Mouse (Mus musculus) bone marrow, adult 2 months (tissue): ENCODE data around the gene 2610318N02Rik. TPM values are rescaled to one million over a fixed set of nuclear protein-coding genes. Genes with fewer than 3 reads are reported as not detected.
"Not testable (repeated sequence)": the region's sequence is repeated elsewhere in the genome, so short reads cannot be mapped to it uniquely, and the experiment has no call there.

Source experiments
- H3K27ac ChIP-seq: fragments of 200-500 bp; 2 replicates; pipeline ENCODE4 v1.5.1; 2012; ENCODE audit warnings: low read depth, mild to moderate bottlenecking, control low read depth, inconsistent platforms, low read length; ENCODE audit not compliant: control insufficient read depth, poor library complexity, insufficient read depth
- H3K4me1 ChIP-seq: fragments of 200-500 bp; 2 replicates; pipeline ENCODE4 v1.6.1; 2011; ENCODE audit warnings: low read length; ENCODE audit not compliant: control insufficient read depth, insufficient read depth
- H3K4me3 ChIP-seq: fragments of 200-500 bp; replicated peaks from 2 replicates; pipeline ENCODE3; 2011; ENCODE audit warnings: mild to moderate bottlenecking, low read depth, low read length, control low read depth; ENCODE audit not compliant: control insufficient read depth
- CTCF ChIP-seq: fragments of 200-500 bp; IDR thresholded peaks from 2 replicates; pipeline ENCODE4 v1.5.1; 2011; ENCODE audit warnings: low read length, control low read depth; ENCODE audit not compliant: control insufficient read depth, insufficient read depth
- POLR2A ChIP-seq: fragments of 200-500 bp; IDR thresholded peaks from 2 replicates; pipeline ENCODE4 v1.6.1; 2011; ENCODE audit warnings: low read depth, mild to moderate bottlenecking, control low read depth, low read length, borderline replicate concordance; ENCODE audit not compliant: control insufficient read depth
- WGBS: fragments of 180-500 bp; shearing (Covaris S2); methylation state at CpG from one replicate; pipeline ENCODE4 v1.1.7; 2018; 5-methylcytosine and 5-hydroxymethylcytosine counted together
- polyA plus RNA-seq: library from polyadenylated mRNA; stranded (reverse); fragments of >200 nt; gene quantifications from 2 replicates; pipeline ENCODE4 v1.2.4, GENCODE M21; 2011; ENCODE audit warnings: low replicate concordance; ENCODE audit not compliant: missing spikeins, insufficient read depth, insufficient read length

The 2610318N02Rik gene
- 15.1 and 23.6 TPM in 2 replicates for polyA plus RNA-seq

- Histone ChIP-seq H3K4me1 (peaks cover 2% of the 10 kb centered on the region; the same call in 1 of the 2 replicates), H3K27ac (no peak within 1 kb of the TSS), H3K4me3 (peak within 1 kb of the TSS; percentile 68)
- TF ChIP-seq POLR2A (peak; percentile 69; the same call in 1 of the 2 replicates), CTCF (no peak)
- under 1% methylated on average over 25 of the region's 25 CpGs for WGBS
These were observed at the start of gene 2610318N02Rik for GRCm38 (mm10) chr16:17124871-17125520. Gene 2610318N02Rik, minus strand, starts transcription at chr16:17125167.

GRCm38 (mm10) chr16:17168049-17168448 lies 43.1 kb upstream of the 2610318N02Rik start:
- TF ChIP-seq POLR2A: no peak
- no peak for TF ChIP-seq CTCF
- 83% methylated on average over 5 of the region's 5 CpGs for WGBS
- Histone ChIP-seq H3K27ac (no peak overlapping the region), H3K4me3 (no peak overlapping the region), H3K4me1 (no peaks in the 10 kb centered on the region)

- no peak for TF ChIP-seq CTCF
- TF ChIP-seq POLR2A: no peak
- Histone ChIP-seq H3K4me3 (no peak overlapping the region), H3K27ac (no peak overlapping the region), H3K4me1 (no peaks in the 10 kb centered on the region)
These were observed 42.2 kb upstream of the 2610318N02Rik start for GRCm38 (mm10) chr16:17167179-17167578.

- H3K27ac ChIP-seq, H3K4me1 ChIP-seq, H3K4me3 ChIP-seq: not testable (repeated sequence)
- WGBS: 86% methylated on average over 1 of the region's 1 CpGs
These were observed 40.5 kb upstream of the 2610318N02Rik start for GRCm38 (mm10) chr16:17165478-17165877.

GRCm38 (mm10) chr16:17154346-17154745 lies 29.4 kb upstream of the 2610318N02Rik start:
- 92% methylated on average over 2 of the region's 2 CpGs for WGBS

GRCm38 (mm10) chr16:17151874-17152273 lies 26.9 kb upstream of the 2610318N02Rik start:
- Histone ChIP-seq H3K4me3 (no peak overlapping the region), H3K27ac (no peak overlapping the region), H3K4me1 (no peaks in the 10 kb centered on the region; the same call in 1 of the 2 replicates)
- 92% methylated on average over 4 of the region's 4 CpGs for WGBS
- TF ChIP-seq POLR2A (no peak), CTCF (no peak)

More at GRCm38 (mm10) chr16:17154346-17154745, 29.4 kb upstream of the 2610318N02Rik start:
- Histone ChIP-seq H3K4me3 (no peak overlapping the region), H3K27ac (no peak overlapping the region), H3K4me1 (no peaks in the 10 kb centered on the region)
- TF ChIP-seq CTCF (no peak), POLR2A (no peak)

- WGBS: 75% methylated on average over 7 of the region's 7 CpGs
- TF ChIP-seq CTCF (no peak), POLR2A (no peak)
- Histone ChIP-seq H3K27ac (no peak overlapping the region), H3K4me1 (no peaks in the 10 kb centered on the region; the same call in 1 of the 2 replicates), H3K4me3 (no peak overlapping the region)
These were observed 25.7 kb upstream of the 2610318N02Rik start for GRCm38 (mm10) chr16:17150520-17151258.

GRCm38 (mm10) chr16:17148084-17148483 lies 23.1 kb upstream of the 2610318N02Rik start:
- no peak for TF ChIP-seq CTCF
- TF ChIP-seq POLR2A: no peak
- no peak overlapping the region for H3K27ac ChIP-seq
- no peaks in the 10 kb centered on the region; the same call in 1 of the 2 replicates for H3K4me1 ChIP-seq
- H3K4me3 ChIP-seq: no peak overlapping the region
- 41% methylated on average over 16 of the region's 16 CpGs for WGBS
